Mouse (Mus musculus) gonadal fat pad, adult 2 months (tissue): Measurements from ENCODE around the gene Dpp9. TPM values are rescaled to one million over a fixed set of nuclear protein-coding genes. Genes with fewer than 3 reads are reported as not detected.

Experiments used
- DNase-seq: peaks from one replicate; pipeline ENCODE4 v3.0.0-alpha.2; 2012; ENCODE audit warnings: low read depth
- polyA plus RNA-seq: library from polyadenylated mRNA; depleted of rRNA; stranded (reverse); fragments of >200 nt; gene quantifications from 2 replicates; pipeline ENCODE4 v1.2.3, GENCODE M21; 2012

The Dpp9 gene
- polyA plus RNA-seq, 1 experiment = 34.1 TPM

DNA sequence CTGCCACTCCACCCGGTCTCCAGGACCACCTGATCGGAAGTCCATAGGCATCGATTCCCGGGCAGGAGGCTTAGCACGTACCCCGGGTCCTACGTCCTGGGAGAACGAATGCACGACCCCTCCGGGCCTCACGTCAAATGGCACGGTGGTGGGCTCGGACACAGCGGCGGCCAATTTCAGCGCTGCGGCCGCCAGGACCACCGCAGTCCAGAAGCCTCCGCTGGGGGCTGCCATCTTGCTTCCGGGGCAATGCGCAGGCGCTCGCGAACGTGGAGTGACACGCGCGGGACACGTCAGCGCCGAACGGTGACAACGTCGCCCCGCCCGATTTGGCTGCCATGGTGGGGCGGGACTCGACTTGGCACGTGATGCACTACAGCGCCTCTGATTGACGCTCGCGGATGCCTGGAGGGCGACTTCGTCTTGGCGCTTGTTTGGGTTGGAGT lies 35.0 kb downstream of the Dpp9 start, which contains the start of gene Mydgf:
Mydgf (minus strand) TSS at position 263 of the 446 bp plus-strand sequence.
- DNase-seq = peak; percentile 44

- no peak for DNase-seq
Measured at GRCm38 (mm10) chr17:56182975-56183657, 35.6 kb downstream of the Dpp9 start.

DNA sequence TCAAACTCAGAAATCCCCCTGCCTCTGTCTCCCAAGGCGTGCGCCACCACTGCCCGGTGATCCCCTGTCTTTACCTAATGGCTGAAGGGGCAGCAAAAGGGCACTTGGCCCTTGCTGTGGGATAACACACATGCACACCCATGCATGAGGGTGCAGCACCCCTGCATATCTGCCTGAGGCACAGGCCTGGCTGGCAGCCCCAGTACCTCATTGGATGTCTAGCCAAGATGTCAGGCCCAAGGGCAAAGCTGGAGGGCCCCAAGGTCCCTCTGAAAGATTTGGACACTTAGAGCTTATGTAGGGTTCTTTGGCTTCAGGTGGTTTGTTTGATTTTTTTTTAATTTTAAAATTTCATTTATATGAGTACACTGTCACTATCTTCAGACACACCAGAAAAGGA lies 43.3 kb downstream of the Dpp9 start:
- DNase-seq = no peak

- no peak for DNase-seq
Measured at GRCm38 (mm10) chr17:56173401-56174046, 45.2 kb downstream of the Dpp9 start.

DNA sequence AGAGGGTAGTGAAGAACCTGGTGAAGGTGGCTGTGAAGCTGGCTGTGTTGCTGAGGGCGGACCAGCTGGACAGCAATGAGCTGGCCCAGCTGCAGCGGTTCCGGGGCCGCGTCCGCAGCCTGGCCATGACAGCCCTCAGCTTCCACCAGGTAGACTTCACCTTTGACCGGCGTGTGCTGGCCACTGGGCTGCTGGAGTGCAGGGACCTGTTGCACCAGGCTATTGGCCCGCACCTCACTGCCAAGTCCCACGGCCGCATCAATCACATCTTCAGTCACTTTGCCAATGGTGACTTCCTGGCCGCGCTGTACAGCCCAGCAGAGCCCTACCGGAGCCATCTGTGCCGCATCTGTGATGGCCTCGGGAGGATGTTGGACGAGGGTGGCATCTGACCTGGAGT lies 46.8 kb downstream of the Dpp9 start:
- DNase-seq = no peak

DNA sequence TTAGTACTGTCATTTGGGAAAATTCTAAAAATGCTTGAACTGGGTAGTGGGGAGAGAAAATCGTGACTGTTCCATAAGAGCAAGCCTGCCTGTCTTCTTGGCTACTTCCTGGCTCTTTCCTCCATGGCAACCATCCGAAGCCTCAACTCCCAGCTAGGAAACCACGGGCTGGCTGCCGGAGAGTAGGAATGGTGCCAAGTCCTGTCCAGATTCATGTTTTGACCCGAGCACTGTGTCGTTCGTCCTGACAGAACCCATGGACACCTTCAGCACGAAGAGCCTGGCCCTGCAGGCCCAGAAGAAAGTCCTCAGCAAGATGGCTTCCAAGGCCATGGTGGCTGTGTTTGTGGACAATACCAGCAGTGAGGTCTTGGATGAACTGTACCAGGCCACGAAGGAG lies 47.2 kb downstream of the Dpp9 start:
- DNase-seq = no peak

DNA sequence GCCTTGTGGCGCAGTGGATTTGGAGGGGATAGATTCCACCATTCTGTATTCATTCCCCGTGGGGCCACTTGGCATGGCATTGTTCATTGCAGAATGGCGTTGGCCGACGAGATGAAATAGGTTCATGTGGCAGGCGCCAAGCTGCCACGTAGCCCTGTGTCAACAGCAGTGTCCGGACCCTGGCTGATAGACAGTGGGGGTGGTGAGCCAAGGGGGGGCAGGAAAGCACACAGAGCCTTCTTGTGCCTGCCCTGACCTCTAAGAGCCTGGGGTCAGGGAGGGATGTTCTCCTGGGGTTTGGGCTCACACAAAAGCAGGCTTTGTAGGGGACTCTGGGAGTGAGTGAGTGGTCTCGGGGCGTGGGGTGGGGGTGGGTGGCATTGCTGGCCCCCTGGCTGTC lies 48.1 kb downstream of the Dpp9 start:
- no peak for DNase-seq

DNA sequence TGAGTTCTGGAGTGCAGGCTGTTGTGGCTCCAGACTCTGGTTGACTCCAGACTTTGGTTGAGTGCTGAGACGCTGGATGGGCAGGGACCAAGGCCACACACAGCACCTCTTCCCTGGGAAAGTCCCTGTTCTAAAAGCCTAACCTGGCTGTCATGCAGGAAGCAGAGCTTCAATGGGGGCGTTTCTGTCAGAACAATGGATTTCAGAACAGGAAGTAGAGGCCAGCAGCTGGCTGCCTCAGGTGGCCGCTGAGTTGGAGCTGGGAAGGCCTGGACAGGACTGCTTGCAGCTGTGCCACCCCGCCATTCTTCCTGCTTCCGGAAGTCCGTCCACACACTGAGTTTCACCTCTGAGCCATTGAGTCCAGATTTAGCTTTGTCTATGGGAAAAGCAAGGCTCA lies 48.9 kb downstream of the Dpp9 start:
- no peak for DNase-seq

DNA sequence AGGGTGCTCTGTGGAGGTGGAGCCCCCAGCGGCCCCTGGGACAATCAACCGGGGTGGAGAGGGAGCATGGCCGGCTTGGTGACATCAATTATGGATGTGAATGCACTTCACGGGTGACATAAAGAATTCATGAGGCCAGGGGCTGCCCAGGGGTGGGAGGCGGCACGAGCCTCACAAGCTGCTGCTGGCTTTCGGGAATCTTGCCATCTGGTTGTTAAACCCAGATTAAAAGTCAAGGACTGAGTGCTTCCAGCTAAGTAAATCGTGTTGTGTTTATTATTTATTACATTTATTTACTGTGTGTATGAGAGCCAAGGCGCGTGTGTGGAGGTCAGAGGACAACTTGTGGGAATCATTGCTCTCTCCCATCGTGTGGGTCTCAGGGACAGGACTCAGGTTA lies 53.0 kb downstream of the Dpp9 start:
- DNase-seq = no peak

DNA sequence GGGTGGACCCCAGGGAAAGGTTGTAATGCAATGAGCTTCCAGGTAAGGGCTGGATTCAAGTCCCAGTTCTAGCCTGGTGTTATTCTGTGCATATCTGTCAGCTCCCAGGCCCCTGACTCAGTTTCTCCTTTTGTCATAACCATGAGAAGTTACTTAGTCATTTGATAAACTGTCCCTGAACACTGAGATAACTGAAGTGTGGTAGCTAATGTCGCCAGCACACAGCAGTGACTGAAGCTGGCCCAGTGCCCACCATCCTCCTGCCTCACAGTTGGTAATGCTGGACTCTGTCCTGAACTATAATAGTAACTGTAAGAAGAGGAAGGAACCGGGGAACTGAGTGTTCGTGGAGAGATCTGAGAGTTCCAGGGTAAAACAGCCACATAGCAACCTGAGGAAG lies 54.2 kb downstream of the Dpp9 start:
- DNase-seq = no peak

- DNase-seq = peak; percentile 23
Measured at GRCm38 (mm10) chr17:56163523-56164102, 55.1 kb downstream of the Dpp9 start.

DNA sequence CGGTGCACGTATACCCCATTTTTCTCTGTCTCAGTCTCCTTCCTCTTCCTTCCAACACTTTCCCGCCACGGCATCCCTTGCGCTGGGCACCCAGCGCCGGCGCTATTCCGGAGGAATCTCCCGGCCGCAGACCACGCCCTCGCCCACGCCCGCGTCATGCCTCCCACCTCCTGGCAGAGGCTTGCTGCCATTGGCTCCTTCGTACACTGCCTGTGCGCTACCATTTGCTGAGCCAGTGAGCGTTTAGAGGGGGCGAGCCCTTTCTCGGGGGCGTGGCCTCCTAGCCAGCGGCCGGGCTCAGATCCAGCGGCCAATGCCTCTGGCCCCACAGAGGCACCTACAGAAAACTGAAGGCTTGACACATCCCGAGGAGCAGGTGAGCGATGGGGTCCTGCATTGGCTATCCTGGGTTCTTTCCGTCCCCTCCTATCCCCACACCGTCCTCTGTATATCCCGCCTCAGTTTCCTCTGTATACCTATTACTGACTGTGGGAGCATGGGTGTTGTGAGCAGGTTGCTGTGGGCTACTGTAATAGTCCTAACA lies 56.4 kb downstream of the Dpp9 start, which contains the start of gene Tnfaip8l1:
Tnfaip8l1 (plus strand) TSS at position 247 of the 544 bp plus-strand sequence.
- DNase-seq = peak; percentile 30

GRCm38 (mm10) chr17:56159729-56160128 lies 59.0 kb downstream of the Dpp9 start:
- no peak for DNase-seq

- peak; percentile 38 for DNase-seq
Measured at GRCm38 (mm10) chr17:56153643-56154042, 65.1 kb downstream of the Dpp9 start.

GRCm38 (mm10) chr17:56149897-56150296 lies 68.8 kb downstream of the Dpp9 start:
- no peak for DNase-seq

- DNase-seq = no peak
Measured at GRCm38 (mm10) chr17:56148790-56149618, 69.7 kb downstream of the Dpp9 start.

DNA sequence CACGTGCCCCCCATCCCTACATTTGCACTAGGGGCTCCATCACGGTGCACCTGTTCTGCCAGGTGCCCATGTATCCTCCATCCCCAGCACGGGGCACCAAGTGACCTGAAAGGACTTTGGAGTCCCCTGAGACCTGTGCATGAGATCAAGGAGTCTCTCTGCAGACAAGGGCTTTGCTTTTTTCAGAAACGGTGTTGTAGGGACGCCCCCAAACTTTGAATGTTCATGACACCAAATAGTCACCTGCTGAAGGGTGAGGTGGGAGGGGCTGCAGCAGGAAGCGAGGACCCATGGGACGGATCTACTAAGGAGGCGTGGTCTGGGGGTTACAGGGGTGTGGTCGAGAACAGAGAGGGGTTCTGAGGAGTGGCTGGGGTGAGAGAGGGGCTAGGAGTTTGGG lies 70.4 kb downstream of the Dpp9 start:
- no peak for DNase-seq

DNA sequence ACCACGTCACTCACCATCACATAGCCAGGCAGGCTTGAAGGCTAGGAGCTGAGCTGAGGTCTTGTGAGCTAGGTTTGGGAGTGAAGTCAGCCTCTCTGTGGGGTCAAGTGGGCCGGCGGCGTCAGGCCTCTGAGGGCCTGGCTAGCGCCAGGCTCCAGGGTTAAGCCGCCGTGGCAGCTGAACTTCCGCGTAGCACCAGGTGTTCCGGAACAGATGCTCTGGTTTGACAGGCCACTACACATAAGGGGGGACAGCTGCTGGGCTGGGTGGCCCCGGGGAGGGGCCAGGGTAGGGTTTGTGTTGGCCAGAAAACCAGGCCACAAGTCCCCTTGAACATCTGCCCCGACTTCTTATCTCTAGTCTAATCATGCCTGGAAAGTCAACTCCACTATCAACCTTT lies 71.3 kb downstream of the Dpp9 start:
- DNase-seq = no peak

DNA sequence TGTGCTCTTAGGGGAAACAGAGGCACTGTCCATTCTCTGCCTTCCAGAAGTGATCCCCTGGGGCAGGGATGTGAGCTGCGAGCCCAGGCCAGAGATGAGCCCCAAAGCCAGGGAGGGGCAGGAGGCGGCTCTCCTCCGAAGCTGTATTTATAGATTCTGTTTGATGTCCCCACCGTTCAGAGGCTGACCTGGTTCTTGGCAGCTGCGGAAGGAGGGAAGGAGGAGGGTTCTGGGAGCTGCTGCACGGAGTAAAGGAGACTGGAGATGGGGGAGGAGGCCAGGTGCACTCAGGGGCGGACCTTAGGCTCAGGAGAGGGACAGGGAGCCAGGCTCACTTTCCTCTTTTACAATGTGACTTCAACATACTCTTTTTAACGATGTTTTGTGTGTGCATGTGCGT lies 72.6 kb downstream of the Dpp9 start:
- DNase-seq = no peak

- DNase-seq = no peak
Measured at GRCm38 (mm10) chr17:56144546-56144945, 74.2 kb downstream of the Dpp9 start.

DNA sequence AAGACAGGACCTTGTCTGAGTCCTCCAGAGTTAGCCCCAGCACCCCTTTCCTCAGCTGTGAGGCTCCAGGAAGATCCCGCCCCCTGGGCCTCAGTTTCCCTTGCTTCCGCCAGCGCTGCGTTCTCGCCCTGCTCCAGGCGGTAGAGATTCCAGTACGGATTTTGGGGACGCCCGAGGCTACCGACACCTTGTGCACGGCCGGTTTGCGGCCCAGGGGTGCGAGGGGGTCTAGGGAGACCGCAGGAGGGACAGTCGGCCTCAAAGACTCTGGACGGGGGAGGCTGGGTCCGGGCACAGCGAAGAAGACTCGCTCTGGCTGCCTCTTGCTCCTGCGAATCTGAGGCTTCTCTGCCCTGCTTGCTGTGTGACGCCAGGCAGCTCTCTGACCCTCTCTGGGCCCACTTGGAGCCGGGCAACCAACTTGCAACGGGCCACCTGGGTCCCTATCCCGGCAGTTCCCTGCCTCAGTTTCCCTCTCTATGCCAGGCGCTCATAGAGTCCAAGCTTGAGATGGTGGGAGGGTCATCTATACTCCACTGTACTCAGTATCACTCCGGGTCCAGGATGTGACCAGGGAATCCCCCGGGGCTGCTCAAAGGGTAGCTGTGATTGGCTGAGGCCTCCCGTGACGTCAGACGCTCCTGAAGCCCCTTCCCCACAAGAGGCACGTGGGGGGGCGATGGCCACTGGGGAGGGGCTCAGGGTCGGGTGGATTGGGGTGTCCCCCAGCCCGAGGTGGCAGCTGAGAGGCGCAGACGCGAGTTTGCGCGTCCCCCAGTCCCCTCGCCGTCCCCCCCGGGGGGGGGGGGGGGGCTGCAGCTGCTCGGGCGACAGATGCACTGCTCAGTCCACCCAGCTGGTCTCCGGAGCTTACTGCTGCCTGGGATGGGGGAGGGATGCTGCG lies 76.8 kb downstream of the Dpp9 start:
- no peak for DNase-seq
